Mouse (Mus musculus): ENCODE measurements around the gene Gm21820. TPM values are rescaled to one million over a fixed set of nuclear protein-coding genes. Genes with fewer than 3 reads are reported as not detected.
"Not testable (repeated sequence)": the region's sequence is repeated elsewhere in the genome, so short reads cannot be mapped to it uniquely, and the experiment has no call there.

Gm21820 gene
- polyA plus RNA-seq (2012; rRNA removed): not detected in 2 replicates

- DNase-seq (ENCODE audit: low spot score): not testable (repeated sequence)
Measured at GRCm38 (mm10) chrY:5249341-5249740, at the start of gene Gm21820. Gene Gm21820 (minus strand): TSS chrY:5249441.

Other genes starting within 250 kb of the Gm21820 start
- not detected in 2 replicates for gene Gm20918, start 205.5 kb downstream of the Gm21820 start, polyA plus RNA-seq (2012; rRNA removed)